Mouse (Mus musculus) kidney, embryonic 14.5 days (tissue): ENCODE measurements around the gene Nos1ap. TPM values are rescaled to one million over a fixed set of nuclear protein-coding genes. Genes with fewer than 3 reads are reported as not detected.

Source experiments
- ATAC-seq: fragments of 200-750 bp; cut with Nextera tagmentation; 2 replicates; pipeline ENCODE4 v1.8.0; 2017; ENCODE audit warnings: moderate number of reproducible peaks, mild to moderate bottlenecking, moderate TSS enrichment, moderate library complexity; ENCODE audit not compliant: low FRiP score, low TSS enrichment
- H3K27ac ChIP-seq: fragments of 300-500 bp; sonication (generic); 2 replicates; pipeline ENCODE4 v1.5.1; 2014; ENCODE audit warnings: low read depth, mild to moderate bottlenecking, low read length, moderate library complexity, mixed read lengths
- H3K27me3 ChIP-seq: fragments of 300-500 bp; sonication (generic); 2 replicates; pipeline ENCODE4 v1.6.1; 2014; ENCODE audit warnings: mild to moderate bottlenecking, low read length; ENCODE audit not compliant: control insufficient read depth, insufficient read depth
- H3K36me3 ChIP-seq: fragments of 300-500 bp; sonication (generic); 2 replicates; pipeline ENCODE4 v1.6.1; 2014; ENCODE audit warnings: low read length, mixed read lengths; ENCODE audit not compliant: control insufficient read depth, insufficient read depth
- H3K4me1 ChIP-seq: fragments of 300-500 bp; sonication (generic); 2 replicates; pipeline ENCODE4 v1.6.1; 2014; ENCODE audit warnings: low read length, mixed read lengths; ENCODE audit not compliant: control insufficient read depth, insufficient read depth
- H3K4me2 ChIP-seq: fragments of 300-500 bp; sonication (generic); replicated peaks from 2 replicates; pipeline ENCODE4 v1.6.1; 2014; ENCODE audit warnings: low read depth, mild to moderate bottlenecking, low read length
- H3K4me3 ChIP-seq: fragments of 300-500 bp; sonication (generic); 2 replicates; pipeline ENCODE4 v1.5.1; 2014; ENCODE audit warnings: mild to moderate bottlenecking, low read length
- H3K9ac ChIP-seq: fragments of 300-500 bp; sonication (generic); 2 replicates; pipeline ENCODE4 v1.6.1; 2014; ENCODE audit warnings: low read depth, mild to moderate bottlenecking, low read length, moderate library complexity
- H3K9me3 ChIP-seq: fragments of 300-500 bp; sonication (generic); 2 replicates; pipeline ENCODE4 v1.6.1; 2016; ENCODE audit warnings: low read length; ENCODE audit not compliant: control insufficient read depth
- WGBS: fragments of 180-500 bp; shearing (Covaris S2); extraction: QIAGEN DNeasy Blood & Tissue Kit; methylation state at CpG from one replicate; pipeline ENCODE4 v1.1.7; 2014; 5-methylcytosine and 5-hydroxymethylcytosine counted together
- polyA plus RNA-seq: library from polyadenylated mRNA; unstranded; fragments of >200 nt; fragmentation: Nextera tagmentation; extraction: Ambion mirVana; gene quantifications from 2 replicates; pipeline ENCODE4 v1.2.1, GENCODE M21; 2014

The Nos1ap gene
- polyA plus RNA-seq, 1 experiment from 2014 or later, result 16.6 TPM

DNA sequence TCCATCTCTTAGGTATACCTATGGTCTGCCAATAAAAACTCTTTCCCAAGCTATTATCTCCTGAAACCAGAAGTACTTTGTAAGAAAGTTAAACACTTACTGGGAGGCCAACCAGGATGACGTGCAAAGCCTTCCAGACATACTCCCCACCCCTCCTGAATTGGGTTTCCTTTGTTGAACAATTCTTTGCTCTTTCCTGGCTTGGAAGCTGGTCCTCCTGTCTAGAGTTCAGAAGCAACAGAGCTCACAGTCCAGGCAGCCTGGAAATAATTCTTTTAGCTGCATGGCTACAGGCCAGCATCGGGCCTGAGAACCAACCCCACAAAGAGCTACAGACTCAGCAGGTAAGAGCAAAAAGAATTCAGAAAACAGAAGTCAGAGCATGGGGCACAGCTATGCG is 243.4 kb downstream of the Nos1ap start:
- H3K27me3 ChIP-seq, result no peaks in the 10 kb centered on the region
- H3K27ac ChIP-seq, result no peak overlapping the region
- H3K9me3 ChIP-seq, result no peaks in the 10 kb centered on the region
- H3K4me2 ChIP-seq, result no peak overlapping the region
- 85% methylated on average over 3 of the region's 3 CpGs for WGBS
- H3K4me1 ChIP-seq, result no peaks in the 10 kb centered on the region
- ATAC-seq, result no peak
- no peak overlapping the region for H3K4me3 ChIP-seq
- no peaks in the 10 kb centered on the region for H3K36me3 ChIP-seq
- H3K9ac ChIP-seq, result no peak overlapping the region

DNA sequence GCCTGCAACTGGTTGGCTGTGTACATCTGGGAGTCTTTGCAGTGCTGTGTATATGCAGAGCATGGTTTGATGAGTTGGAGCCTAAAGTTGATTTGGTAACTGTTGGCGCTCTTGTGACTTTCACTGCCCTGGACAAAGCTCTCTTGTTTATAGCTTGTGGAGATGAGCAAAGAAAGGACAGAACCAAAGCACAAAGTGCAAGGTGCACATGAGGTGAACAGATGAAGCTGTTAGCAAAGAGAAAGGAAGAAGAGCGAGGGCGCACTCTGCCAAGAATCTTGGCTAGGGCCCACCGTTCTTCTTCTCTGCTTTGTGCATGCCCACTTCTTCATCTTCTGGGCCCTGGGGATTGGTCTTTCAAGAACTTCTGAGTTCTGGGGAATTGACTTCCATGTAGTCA is 245.8 kb downstream of the Nos1ap start:
- no peak overlapping the region for H3K9ac ChIP-seq
- no peaks in the 10 kb centered on the region for H3K27me3 ChIP-seq
- no peaks in the 10 kb centered on the region for H3K4me1 ChIP-seq
- WGBS, result 97% methylated on average over 4 of the region's 4 CpGs
- no peaks in the 10 kb centered on the region for H3K36me3 ChIP-seq
- H3K4me2 ChIP-seq, result no peak overlapping the region
- H3K4me3 ChIP-seq, result no peak overlapping the region
- H3K9me3 ChIP-seq, result no peaks in the 10 kb centered on the region
- no peak for ATAC-seq
- H3K27ac ChIP-seq, result no peak overlapping the region

DNA sequence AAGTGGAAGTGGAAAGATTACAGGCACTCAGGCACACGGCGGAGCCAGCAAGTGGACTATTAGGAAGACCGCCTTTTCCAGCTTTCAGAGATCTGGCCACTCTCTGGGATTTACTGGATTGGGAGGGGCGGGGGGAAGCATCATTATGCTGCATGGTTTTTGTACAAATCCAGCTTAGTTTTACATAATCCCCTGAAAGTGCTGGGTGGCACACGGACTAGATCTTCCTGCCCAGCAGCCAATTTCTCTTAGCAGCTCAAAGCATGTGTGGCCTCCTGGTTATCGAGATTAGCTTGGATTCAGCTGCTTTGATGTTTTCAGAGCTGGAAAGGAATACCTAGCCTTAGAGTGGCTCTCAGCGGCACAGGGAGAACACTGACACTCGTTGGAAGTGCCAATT is 246.6 kb downstream of the Nos1ap start:
- no peak overlapping the region for H3K4me3 ChIP-seq
- no peaks in the 10 kb centered on the region for H3K36me3 ChIP-seq
- no peak overlapping the region for H3K9ac ChIP-seq
- no peak for ATAC-seq
- no peak overlapping the region for H3K27ac ChIP-seq
- H3K27me3 ChIP-seq, result no peaks in the 10 kb centered on the region
- no peak overlapping the region for H3K4me2 ChIP-seq
- 67% methylated on average over 8 of the region's 8 CpGs for WGBS
- no peaks in the 10 kb centered on the region for H3K9me3 ChIP-seq
- H3K4me1 ChIP-seq, result no peaks in the 10 kb centered on the region

- ATAC-seq, result no peak
- 92% methylated on average over 3 of the region's 3 CpGs for WGBS
- H3K9me3 ChIP-seq, result no peaks in the 10 kb centered on the region
Observed at GRCm38 (mm10) chr1:170339943-170340342, 249.7 kb downstream of the Nos1ap start.

GRCm38 (mm10) chr1:170332775-170333174 is 256.9 kb downstream of the Nos1ap start:
- no peak overlapping the region for H3K4me3 ChIP-seq
- H3K36me3 ChIP-seq, result no peaks in the 10 kb centered on the region
- H3K9ac ChIP-seq, result no peak overlapping the region
- H3K27ac ChIP-seq, result no peak overlapping the region
- H3K4me1 ChIP-seq, result no peaks in the 10 kb centered on the region
- no peak for ATAC-seq
- H3K9me3 ChIP-seq, result no peaks in the 10 kb centered on the region
- 74% methylated on average over 4 of the region's 4 CpGs for WGBS
- no peak overlapping the region for H3K4me2 ChIP-seq
- no peaks in the 10 kb centered on the region for H3K27me3 ChIP-seq

More at GRCm38 (mm10) chr1:170339943-170340342, 249.7 kb downstream of the Nos1ap start:
- Histone ChIP-seq H3K4me1 (no peaks in the 10 kb centered on the region), H3K36me3 (no peaks in the 10 kb centered on the region), H3K9ac (no peak overlapping the region), H3K27ac (no peak overlapping the region), H3K4me2 (no peak overlapping the region), H3K27me3 (no peaks in the 10 kb centered on the region), H3K4me3 (no peak overlapping the region)

DNA sequence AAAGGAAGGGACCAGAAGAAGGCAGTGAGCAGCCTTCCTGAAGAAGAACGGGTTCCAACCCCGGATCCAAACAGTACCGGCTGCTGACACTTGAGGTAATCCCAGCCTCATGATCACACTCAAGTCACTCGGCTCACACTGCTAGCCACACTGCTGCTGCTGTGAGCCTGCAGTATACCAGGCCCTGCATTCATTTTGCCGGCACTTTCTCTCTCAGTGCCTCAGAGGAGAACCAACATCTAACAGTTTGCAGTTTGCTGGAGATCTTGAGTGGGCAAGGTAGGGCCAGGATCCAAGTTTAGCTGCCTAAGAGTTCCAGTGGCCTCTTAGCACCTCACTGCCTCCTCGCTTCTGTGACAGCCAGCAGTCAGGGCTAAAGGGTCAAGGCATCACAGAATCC is 257.7 kb downstream of the Nos1ap start:
- 71% methylated on average over 6 of the region's 6 CpGs for WGBS
- ATAC-seq, result no peak
- H3K36me3 ChIP-seq, result no peaks in the 10 kb centered on the region

DNA sequence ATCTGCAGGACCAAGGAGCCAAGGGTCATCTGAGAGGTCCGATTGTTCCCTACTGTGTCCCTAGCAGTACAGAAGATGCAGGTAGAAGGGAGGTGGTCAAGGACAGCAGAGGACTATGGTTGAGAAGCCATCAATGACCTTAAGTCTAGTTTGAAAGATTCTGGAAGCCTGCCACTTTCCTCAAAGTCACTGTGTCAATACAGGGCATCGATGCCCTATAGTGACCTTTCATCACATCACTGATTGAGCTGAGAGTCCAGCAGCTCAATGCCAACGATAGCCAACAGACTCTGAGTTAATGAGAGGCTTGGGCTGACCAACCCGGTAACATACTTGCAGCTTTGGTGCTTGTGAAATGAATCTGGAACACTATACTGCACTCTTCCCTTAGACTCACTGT is 264.4 kb downstream of the Nos1ap start:
- Histone ChIP-seq H3K9ac (no peak overlapping the region), H3K4me2 (no peak overlapping the region), H3K4me3 (no peak overlapping the region), H3K4me1 (no peaks in the 10 kb centered on the region), H3K9me3 (no peaks in the 10 kb centered on the region), H3K27me3 (no peaks in the 10 kb centered on the region), H3K36me3 (no peaks in the 10 kb centered on the region; the same call in 1 of the 2 replicates), H3K27ac (no peak overlapping the region)
- no peak for ATAC-seq
- 94% methylated on average over 4 of the region's 4 CpGs for WGBS

More for the DNA sequence above, 257.7 kb downstream of the Nos1ap start:
- H3K27ac ChIP-seq, result no peak overlapping the region
- H3K4me3 ChIP-seq, result no peak overlapping the region
- no peaks in the 10 kb centered on the region for H3K9me3 ChIP-seq
- H3K4me2 ChIP-seq, result no peak overlapping the region
- H3K9ac ChIP-seq, result no peak overlapping the region
- H3K27me3 ChIP-seq, result no peaks in the 10 kb centered on the region
- H3K4me1 ChIP-seq, result no peaks in the 10 kb centered on the region

DNA sequence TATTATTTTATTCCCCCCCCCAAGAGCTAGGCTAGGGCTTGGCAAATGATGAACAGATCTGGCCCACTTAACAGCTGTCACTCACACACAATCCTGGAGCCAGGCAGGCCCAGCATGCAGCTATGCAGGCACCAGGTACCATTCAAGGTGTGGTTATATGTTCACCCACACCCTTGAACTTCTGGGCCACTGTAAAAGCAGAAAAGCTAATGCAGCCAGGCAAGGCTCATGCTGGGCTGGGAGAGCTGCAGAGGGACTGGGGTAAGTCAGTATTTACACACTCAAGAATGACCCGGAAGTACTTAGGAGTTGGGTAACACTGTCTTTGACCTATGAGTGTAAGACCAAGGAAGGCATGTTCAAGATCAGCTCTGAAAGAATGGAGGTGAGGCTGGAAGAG is 265.3 kb downstream of the Nos1ap start:
- Histone ChIP-seq H3K9ac (no peak overlapping the region), H3K36me3 (no peaks in the 10 kb centered on the region; the same call in 1 of the 2 replicates), H3K9me3 (no peaks in the 10 kb centered on the region), H3K4me1 (no peaks in the 10 kb centered on the region), H3K27ac (no peak overlapping the region), H3K4me3 (no peak overlapping the region), H3K4me2 (no peak overlapping the region), H3K27me3 (no peaks in the 10 kb centered on the region)
- ATAC-seq, result no peak
- WGBS, result 87% methylated on average over 1 of the region's 1 CpGs

DNA sequence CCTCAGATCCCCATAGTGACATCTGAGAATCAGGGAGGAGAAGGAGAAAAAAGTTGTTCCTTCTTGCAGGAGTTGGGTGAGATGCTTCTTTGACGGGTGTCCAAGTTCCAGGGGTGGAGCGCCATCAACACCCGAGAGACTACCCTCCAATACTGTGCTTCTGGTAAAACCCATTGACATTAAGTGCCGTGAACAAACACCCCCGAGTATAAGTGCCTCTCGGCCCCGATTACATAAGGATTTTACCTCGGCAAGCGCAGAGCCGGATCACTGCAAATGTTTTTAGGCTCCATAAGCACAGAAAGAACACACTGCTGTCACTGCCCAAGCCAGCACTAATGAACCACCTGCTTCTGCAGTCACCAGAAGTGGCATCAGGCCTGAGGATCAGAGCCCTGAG is 266.7 kb downstream of the Nos1ap start:
- no peak for ATAC-seq
- Histone ChIP-seq H3K9ac (no peak overlapping the region), H3K9me3 (no peaks in the 10 kb centered on the region), H3K27ac (no peak overlapping the region), H3K4me3 (no peak overlapping the region), H3K27me3 (no peaks in the 10 kb centered on the region), H3K36me3 (no peaks in the 10 kb centered on the region; the same call in 1 of the 2 replicates), H3K4me2 (no peak overlapping the region), H3K4me1 (no peaks in the 10 kb centered on the region)
- WGBS, result 89% methylated on average over 10 of the region's 10 CpGs
